9 mouse cellular contexts compared by ENCODE assay signal in genomic region chr17:80205657-80206056, GRCm38 (mm10). TPM values are rescaled to one million over a fixed set of nuclear protein-coding genes. Genes with fewer than 3 reads are reported as not detected.
DNase-seq lines count a peak whose midpoint lies in the region; ATAC-seq and TF ChIP-seq lines count a peak whose summit lies in the region.
"Had no signal": no experiment of that assay in that cellular context is flagged by ENCODE, and none has a peak within 500 bp of the region (broad histone marks: within the 10 kb centered on the region; RNA-seq: fewer than 3 reads in every experiment).

No protein-coding gene starts in this region.

- 9% methylated on average over 5 of the region's 5 CpGs for WGBS in heart, embryonic 13.5 days
- 36% methylated on average over 5 of the region's 5 CpGs for WGBS in hindbrain, embryonic 11.5 days
- WGBS in midbrain, embryonic 11.5 days = 45% methylated on average over 5 of the region's 5 CpGs

- H3K9ac ChIP-seq in heart, embryonic 13.5 days = peak overlapping the region; percentile 99
- peak overlapping the region; percentile 100 for H3K9ac ChIP-seq in MEL (ENCODE audit: control insufficient read depth, low read depth, low read length, poor library complexity, severe bottlenecking)
- peak overlapping the region; percentile 99 for H3K9ac ChIP-seq in hindbrain, embryonic 11.5 days (ENCODE audit: low read depth, low read length)
- peak overlapping the region; percentile 99 for H3K9ac ChIP-seq in midbrain, embryonic 11.5 days (ENCODE audit: low read length)

- H3K27me3 ChIP-seq in heart, embryonic 13.5 days (replicated peaks) = no peaks in the 10 kb centered on the region
- no peaks in the 10 kb centered on the region for H3K27me3 ChIP-seq in MEL (ENCODE audit: control insufficient read depth in 1 of 2, insufficient read depth in 2 of 2, low read length in 2 of 2)
- no peaks in the 10 kb centered on the region for H3K27me3 ChIP-seq in hindbrain, embryonic 11.5 days (ENCODE audit: control insufficient read depth, insufficient read depth, low read length)
- no peaks in the 10 kb centered on the region for H3K27me3 ChIP-seq in midbrain, embryonic 11.5 days (ENCODE audit: control insufficient read depth, insufficient read depth, low read length)
- H3K27me3 ChIP-seq: Patski had no signal

- no peak for TF ChIP-seq EP300 in MEL (IDR thresholded peaks at IDR 0.05; ENCODE audit: low read depth in 1 of 2, low read length in 2 of 2)

- no peak for TF ChIP-seq RAD21 in MEL (IDR thresholded peaks at IDR 0.05; ENCODE audit: low read depth, low read length)

- peaks cover 30% of the 10 kb centered on the region for H3K79me2 ChIP-seq in MEL (ENCODE audit: control insufficient read depth, insufficient read depth, low read length, poor library complexity)

- DNase-seq in heart, postnatal 25 days (ENCODE audit: low spot score) = no peak
- DNase-seq in MEL (ENCODE audit: low read depth, low spot score) = peak; percentile 25
- no peak for DNase-seq in hindbrain, embryonic 11.5 days (ENCODE audit: low spot score)
- DNase-seq in midbrain, embryonic 11.5 days (ENCODE audit: low spot score, missing footprints) = no peak
- DNase-seq in gastrocnemius, adult 8-10 months (ENCODE audit: low spot score in 2 of 2) = no peak
- no peak for DNase-seq in right cerebral cortex, postnatal 36 days (ENCODE audit: low spot score in 2 of 2)
- DNase-seq in cerebellum, postnatal 36 days = no peak

- H3K36me3 ChIP-seq in heart, embryonic 13.5 days = peaks cover 48% of the 10 kb centered on the region
- H3K36me3 ChIP-seq in MEL (ENCODE audit: control insufficient read depth in 1 of 2, insufficient read depth in 2 of 2, low read length in 2 of 2) = peaks cover 42 to 48% of the 10 kb centered on the region in 2 experiments
- H3K36me3 ChIP-seq in hindbrain, embryonic 11.5 days (ENCODE audit: control insufficient read depth, insufficient read depth, low read length) = peaks cover 15% of the 10 kb centered on the region
- H3K36me3 ChIP-seq in midbrain, embryonic 11.5 days (ENCODE audit: control insufficient read depth, insufficient read depth, low read length) = peaks cover 18% of the 10 kb centered on the region

- no peak for ATAC-seq in heart, embryonic 13.5 days (ENCODE audit: extremely low read depth, insufficient number of reproducible peaks, low FRiP score, low TSS enrichment)
- no peak for ATAC-seq in hindbrain, embryonic 11.5 days (ENCODE audit: low FRiP score)
- ATAC-seq in midbrain, embryonic 11.5 days (ENCODE audit: low FRiP score) = no peak

- intact Hi-C loops in heart, postnatal 25 days (cut with DNase I) = loop anchor here (10.0 kb wide), 1 partner anchor 311 kb away; the partner anchor contains the start of gene Atl2

- no peak for TF ChIP-seq POLR2A in MEL (IDR thresholded peaks at IDR 0.05; ENCODE audit: control insufficient read depth in 1 of 2, insufficient read depth in 1 of 2, low read depth in 1 of 2, low read length in 2 of 2, poor library complexity in 1 of 2)

- peak overlapping the region; percentile 89 for H3K4me3 ChIP-seq in heart, embryonic 13.5 days
- peak overlapping the region; percentile 62 to 98 for H3K4me3 ChIP-seq in MEL (ENCODE audit: control insufficient read depth in 1 of 2, insufficient read depth in 1 of 2, low read depth in 2 of 2, low read length in 2 of 2)
- H3K4me3 ChIP-seq in hindbrain, embryonic 11.5 days (ENCODE audit: low read depth, low read length) = peak overlapping the region; percentile 97
- H3K4me3 ChIP-seq in midbrain, embryonic 11.5 days (ENCODE audit: low read depth, low read length) = peak overlapping the region; percentile 96

- TF ChIP-seq CTCF in MEL (IDR thresholded peaks at IDR 0.05 in 2 of 3, conservative IDR thresholded peaks at IDR 0.05 in 1 of 3; ENCODE audit: control insufficient read depth in 1 of 3, insufficient read depth in 1 of 3, low read depth in 2 of 3, low read length in 3 of 3, poor library complexity in 1 of 3, severe bottlenecking in 1 of 3) = no peak

- peaks cover 19% of the 10 kb centered on the region for H3K4me1 ChIP-seq in heart, embryonic 13.5 days
- peaks cover 0 to 10% of the 10 kb centered on the region in 2 experiments; a peak in 3 of 4 replicates for H3K4me1 ChIP-seq in MEL (ENCODE audit: control insufficient read depth in 1 of 2, insufficient read depth in 2 of 2, low read length in 2 of 2)
- H3K4me1 ChIP-seq in hindbrain, embryonic 11.5 days (replicated peaks; ENCODE audit: control insufficient read depth, insufficient read depth, low read length) = no peaks in the 10 kb centered on the region
- peaks cover 4% of the 10 kb centered on the region for H3K4me1 ChIP-seq in midbrain, embryonic 11.5 days (ENCODE audit: control insufficient read depth, insufficient read depth, low read length)

- peak overlapping the region; percentile 95 for H3K4me2 ChIP-seq in heart, embryonic 13.5 days
- H3K4me2 ChIP-seq in hindbrain, embryonic 11.5 days (replicated peaks; ENCODE audit: low read depth, low read length) = peak overlapping the region; percentile 67
- H3K4me2 ChIP-seq in midbrain, embryonic 11.5 days = peak overlapping the region; percentile 80

- no peaks in the 10 kb centered on the region for H3K9me3 ChIP-seq in heart, embryonic 13.5 days
- H3K9me3 ChIP-seq in MEL (replicated peaks; ENCODE audit: insufficient read depth, low read length) = no peaks in the 10 kb centered on the region
- H3K9me3 ChIP-seq in hindbrain, embryonic 11.5 days (ENCODE audit: control insufficient read depth, low read length) = no peaks in the 10 kb centered on the region
- no peaks in the 10 kb centered on the region for H3K9me3 ChIP-seq in midbrain, embryonic 11.5 days (ENCODE audit: control insufficient read depth, low read length)

- peak overlapping the region; percentile 99; the same call in 1 of the 2 replicates for H3K27ac ChIP-seq in heart, embryonic 13.5 days (replicated peaks)
- peak overlapping the region; percentile 13; the same call in 1 of the 2 replicates for H3K27ac ChIP-seq in MEL (ENCODE audit: control insufficient read depth, low read depth, low read length)
- no peak overlapping the region for H3K27ac ChIP-seq in hindbrain, embryonic 11.5 days (ENCODE audit: low read depth, low read length)
- no peak overlapping the region for H3K27ac ChIP-seq in midbrain, embryonic 11.5 days (ENCODE audit: low read depth, low read length)

TF ChIP-seq in MEL, 35 proteins besides CTCF, POLR2A, EP300 and RAD21:
- TF ChIP-seq CHD1 (IDR thresholded peaks at IDR 0.05; ENCODE audit: low read depth, low read length) = 0 out of 2 replicates have a peak, but pooled peaks have one; percentile 43
- no peak for TF ChIP-seq RCOR1 (IDR thresholded peaks at IDR 0.05; ENCODE audit: low read depth, low read length)
- TF ChIP-seq SIN3A (IDR thresholded peaks at IDR 0.05; ENCODE audit: low read length) = peak; percentile 8; the same call in 1 of the 2 replicates

RNA-seq across cellular contexts. Expression of gene Srsf7, which starts 1.4 kb away (rescaled TPM):
- polyA plus RNA-seq in heart, embryonic 13.5 days (2015; fragmentation: Nextera tagmentation; extraction: Ambion mirVana) = 297 and 314 TPM in 2 replicates
- 10 to 100 TPM; 36.9 to 41.9 TPM for total RNA-seq in heart, postnatal 25 days (2021)
- 419 and 425 TPM in 2 replicates for total RNA-seq in MEL (2012; rRNA removed)
- 100 to 1,000 TPM in 1 of 2 experiments, not detected in 1; 399 TPM for polyA plus RNA-seq in MEL (2012; ENCODE audit: insufficient read depth in 1 of 2, insufficient read length in 2 of 2, low read depth in 1 of 2, low replicate concordance in 2 of 2, missing spikeins in 1 of 2)
- polyA plus RNA-seq in hindbrain, embryonic 11.5 days (2014; fragmentation: Nextera tagmentation; extraction: Ambion mirVana) = 773 and 810 TPM in 2 replicates
- 835 and 887 TPM in 2 replicates for polyA plus RNA-seq in midbrain, embryonic 11.5 days (2014; fragmentation: Nextera tagmentation; extraction: Ambion mirVana)
- 10 to 100 TPM; 25.5 to 31.1 (median 28.5) TPM for total RNA-seq in gastrocnemius, adult 8-10 months (2022)

RNA-seq across cellular contexts. Expression of gene Ttc39d, which starts 1.6 kb away (rescaled TPM):
- 0.05 and 0.08 TPM in 2 replicates for polyA plus RNA-seq in heart, embryonic 13.5 days (2015; fragmentation: Nextera tagmentation; extraction: Ambion mirVana)
- not detected for total RNA-seq in heart, postnatal 25 days (2021)
- not detected in 2 replicates for total RNA-seq in MEL (2012; rRNA removed)
- polyA plus RNA-seq in MEL (2012; ENCODE audit: insufficient read depth in 1 of 2, insufficient read length in 2 of 2, low read depth in 1 of 2, low replicate concordance in 2 of 2, missing spikeins in 1 of 2) = not detected
- polyA plus RNA-seq in hindbrain, embryonic 11.5 days (2014; fragmentation: Nextera tagmentation; extraction: Ambion mirVana) = 0.20 TPM in 1 of 2 replicates, not detected in the other
- polyA plus RNA-seq in midbrain, embryonic 11.5 days (2014; fragmentation: Nextera tagmentation; extraction: Ambion mirVana) = 0.08 TPM in 1 of 2 replicates, not detected in the other
- under 1 TPM in 1 of 4 experiments, not detected in 3; 0.13 TPM for total RNA-seq in gastrocnemius, adult 8-10 months (2022)

RNA-seq across cellular contexts. Expression of gene Gemin6, which starts 18.6 kb away (rescaled TPM):
- polyA plus RNA-seq in heart, embryonic 13.5 days (2015; fragmentation: Nextera tagmentation; extraction: Ambion mirVana) = 24.7 and 32.3 TPM in 2 replicates
- 1 to 10 TPM; 3.1 to 4.0 TPM for total RNA-seq in heart, postnatal 25 days (2021)
- 25.3 and 31.6 TPM in 2 replicates for total RNA-seq in MEL (2012; rRNA removed)
- 10 to 100 TPM in 1 of 2 experiments, not detected in 1; 19.6 TPM for polyA plus RNA-seq in MEL (2012; ENCODE audit: insufficient read depth in 1 of 2, insufficient read length in 2 of 2, low read depth in 1 of 2, low replicate concordance in 2 of 2, missing spikeins in 1 of 2)
- 37.9 and 41.5 TPM in 2 replicates for polyA plus RNA-seq in hindbrain, embryonic 11.5 days (2014; fragmentation: Nextera tagmentation; extraction: Ambion mirVana)
- polyA plus RNA-seq in midbrain, embryonic 11.5 days (2014; fragmentation: Nextera tagmentation; extraction: Ambion mirVana) = 42.1 and 42.2 TPM in 2 replicates
- 1 to 10 TPM; 6.0 to 8.1 (median 7.2) TPM for total RNA-seq in gastrocnemius, adult 8-10 months (2022)

Comparison
In these comparisons a context has a peak if more than half of its experiments do, and no peak if none do; other contexts are left out.
1. H3K27ac ChIP-seq: peak in heart, embryonic 13.5 days (single experiment) and MEL (single experiment); none in hindbrain, embryonic 11.5 days (single experiment) and midbrain, embryonic 11.5 days (single experiment).
2. Peak in every context shown above with its lines, with median percentiles within 50 percentile points of each other: H3K4me2 ChIP-seq, H3K4me3 ChIP-seq and H3K9ac ChIP-seq.